Mouse (Mus musculus): Measurements from ENCODE around the gene Chst5. TPM values are rescaled to one million over a fixed set of nuclear protein-coding genes. Genes with fewer than 3 reads are reported as not detected.

Chst5 gene
- total and polyA plus RNA-seq, 3 experiments, result not detected

DNA sequence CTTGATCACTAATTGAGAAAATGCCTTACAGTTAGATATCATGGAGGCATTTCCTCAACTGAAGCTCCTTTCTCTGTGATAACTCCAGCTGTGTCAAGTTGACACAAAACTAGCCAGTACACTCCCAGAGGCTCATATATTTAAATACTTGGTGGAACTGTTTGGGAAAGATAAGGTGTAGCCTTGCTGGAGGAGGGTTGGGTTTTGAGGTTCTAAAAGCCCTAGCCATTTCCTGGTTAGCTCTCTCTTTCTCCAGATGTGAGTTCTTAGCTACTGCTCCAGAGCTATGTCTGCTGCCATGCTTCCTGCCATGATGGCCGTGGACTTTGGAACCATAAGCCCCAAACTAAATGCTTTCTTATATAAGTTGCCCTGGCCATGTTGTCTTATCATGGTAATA, 22.8 kb downstream of the Chst5 start:
- Histone ChIP-seq H3K27ac (ENCODE audit: control insufficient read depth, low read depth, low read length) (peak overlapping the region; percentile 82), H3K27me3 (ENCODE audit: control insufficient read depth in 1 of 2, insufficient read depth in 2 of 2, low read length in 2 of 2) (no peaks in the 10 kb centered on the region), H3K36me3 (ENCODE audit: control insufficient read depth in 1 of 2, insufficient read depth in 2 of 2, low read length in 2 of 2) (peaks cover 0 to 15% of the 10 kb centered on the region in 2 experiments; a peak in 2 of 4 replicates), H3K4me3 (ENCODE audit: control insufficient read depth in 1 of 2, insufficient read depth in 1 of 2, low read depth in 2 of 2, low read length in 2 of 2) (no peak overlapping the region), H3K9me3 (replicated peaks; ENCODE audit: insufficient read depth, low read length) (no peaks in the 10 kb centered on the region), H3K9ac (ENCODE audit: control insufficient read depth, low read depth, low read length, poor library complexity, severe bottlenecking) (no peak overlapping the region), H3K79me2 (ENCODE audit: control insufficient read depth, insufficient read depth, low read length, poor library complexity) (no peaks in the 10 kb centered on the region), H3K4me1 (ENCODE audit: control insufficient read depth in 1 of 2, insufficient read depth in 2 of 2, low read length in 2 of 2) (peaks cover 3 to 25% of the 10 kb centered on the region in 2 experiments; a peak in 2 of 4 replicates)
- peak; percentile 85 for DNase-seq (ENCODE audit: low read depth, low spot score)
- TF ChIP-seq RAD21 (IDR thresholded peaks at IDR 0.05; ENCODE audit: low read depth, low read length) (no peak), CHD2 (IDR thresholded peaks at IDR 0.05; ENCODE audit: low read length) (no peak), E2F4 (IDR thresholded peaks at IDR 0.05; ENCODE audit: borderline replicate concordance, low read depth, low read length) (no peak), MAX (IDR thresholded peaks at IDR 0.05; ENCODE audit: low read length) (0 out of 2 replicates have a peak, but pooled peaks have one; percentile 31), ZNF384 (IDR thresholded peaks at IDR 0.05; ENCODE audit: low read depth, low read length) (no peak), ZKSCAN1 (IDR thresholded peaks at IDR 0.05; ENCODE audit: low read depth, low read length) (no peak), TAL1 (IDR thresholded peaks at IDR 0.05; ENCODE audit: low read length) (peak; percentile 71), USF2 (IDR thresholded peaks at IDR 0.05; ENCODE audit: borderline replicate concordance in 1 of 2, insufficient read depth in 1 of 2, low read depth in 1 of 2, low read length in 2 of 2) (no peak), GATA1 (IDR thresholded peaks at IDR 0.05; ENCODE audit: low read depth, low read length) (peak; percentile 75), MEF2A (IDR thresholded peaks at IDR 0.05; ENCODE audit: extremely low read depth, insufficient replicate concordance, low read depth, low read length, poor library complexity, severe bottlenecking) (no peak), TBP (IDR thresholded peaks at IDR 0.05; ENCODE audit: low read depth, low read length) (peak; percentile 52; the same call in 1 of the 2 replicates), USF1 (IDR thresholded peaks at IDR 0.05; ENCODE audit: low read depth, low read length) (no peak), MYC (IDR thresholded peaks at IDR 0.05; ENCODE audit: low read depth, low read length) (no peak), ZC3H11A (IDR thresholded peaks at IDR 0.05; ENCODE audit: low read depth, low read length) (no peak), SMC3 (IDR thresholded peaks at IDR 0.05; ENCODE audit: low read depth, low read length) (no peak), CTCF (IDR thresholded peaks at IDR 0.05 in 2 of 3, conservative IDR thresholded peaks at IDR 0.05 in 1 of 3; ENCODE audit: control insufficient read depth in 1 of 3, insufficient read depth in 1 of 3, low read depth in 2 of 3, low read length in 3 of 3, poor library complexity in 1 of 3, severe bottlenecking in 1 of 3) (no peak), NELFE (IDR thresholded peaks at IDR 0.05; ENCODE audit: low read depth, low read length) (no peak; the same call in 1 of the 2 replicates), MAZ (IDR thresholded peaks at IDR 0.05; ENCODE audit: low read depth, low read length) (no peak), ELF1 (IDR thresholded peaks at IDR 0.05; ENCODE audit: low read depth, low read length) (peak; percentile 60; the same call in 1 of the 2 replicates), HCFC1 (IDR thresholded peaks at IDR 0.05; ENCODE audit: low read depth, low read length) (no peak), EP300 (IDR thresholded peaks at IDR 0.05; ENCODE audit: low read depth in 1 of 2, low read length in 2 of 2) (peak; percentile 68 to 73), ETS1 (IDR thresholded peaks at IDR 0.05; ENCODE audit: low read depth, low read length) (peak; percentile 44; the same call in 1 of the 2 replicates), TCF12 (IDR thresholded peaks at IDR 0.05; ENCODE audit: low read depth, low read length) (peak; percentile 55), RCOR1 (IDR thresholded peaks at IDR 0.05; ENCODE audit: low read depth, low read length) (no peak; the same call in 1 of the 2 replicates), JUND (IDR thresholded peaks at IDR 0.05; ENCODE audit: low read depth, low read length) (no peak), POLR2AphosphoS5 (IDR thresholded peaks at IDR 0.05; ENCODE audit: borderline replicate concordance, low read depth, low read length) (no peak), KAT2A (conservative IDR thresholded peaks at IDR 0.05; ENCODE audit: low read depth, low read length) (no peak), CHD1 (IDR thresholded peaks at IDR 0.05; ENCODE audit: low read depth, low read length) (no peak), ZMIZ1 (IDR thresholded peaks at IDR 0.05; ENCODE audit: low read depth, low read length) (no peak), POLR2AphosphoS2 (IDR thresholded peaks at IDR 0.05; ENCODE audit: low read length) (no peak)
